Mouse (Mus musculus) layer of hippocampus, postnatal 10 days (tissue): ENCODE results near the gene Cdc6. TPM values are rescaled to one million over a fixed set of nuclear protein-coding genes. Genes with fewer than 3 reads are reported as not detected.

Experiments used
- DNase-seq, 2 experiments: peaks; one replicate each; pipeline ENCODE4 v3.0.0; 2021; ENCODE audit warnings: low spot score in 2 of 2
- total RNA-seq, 2 experiments: library from RNA; stranded (reverse); gene quantifications; 2 replicates each; pipeline ENCODE4 v1.2.3; 2021

The Cdc6 gene
- total RNA-seq, 2 experiments from 2014 or later = 1.1 to 2.2 TPM

DNA sequence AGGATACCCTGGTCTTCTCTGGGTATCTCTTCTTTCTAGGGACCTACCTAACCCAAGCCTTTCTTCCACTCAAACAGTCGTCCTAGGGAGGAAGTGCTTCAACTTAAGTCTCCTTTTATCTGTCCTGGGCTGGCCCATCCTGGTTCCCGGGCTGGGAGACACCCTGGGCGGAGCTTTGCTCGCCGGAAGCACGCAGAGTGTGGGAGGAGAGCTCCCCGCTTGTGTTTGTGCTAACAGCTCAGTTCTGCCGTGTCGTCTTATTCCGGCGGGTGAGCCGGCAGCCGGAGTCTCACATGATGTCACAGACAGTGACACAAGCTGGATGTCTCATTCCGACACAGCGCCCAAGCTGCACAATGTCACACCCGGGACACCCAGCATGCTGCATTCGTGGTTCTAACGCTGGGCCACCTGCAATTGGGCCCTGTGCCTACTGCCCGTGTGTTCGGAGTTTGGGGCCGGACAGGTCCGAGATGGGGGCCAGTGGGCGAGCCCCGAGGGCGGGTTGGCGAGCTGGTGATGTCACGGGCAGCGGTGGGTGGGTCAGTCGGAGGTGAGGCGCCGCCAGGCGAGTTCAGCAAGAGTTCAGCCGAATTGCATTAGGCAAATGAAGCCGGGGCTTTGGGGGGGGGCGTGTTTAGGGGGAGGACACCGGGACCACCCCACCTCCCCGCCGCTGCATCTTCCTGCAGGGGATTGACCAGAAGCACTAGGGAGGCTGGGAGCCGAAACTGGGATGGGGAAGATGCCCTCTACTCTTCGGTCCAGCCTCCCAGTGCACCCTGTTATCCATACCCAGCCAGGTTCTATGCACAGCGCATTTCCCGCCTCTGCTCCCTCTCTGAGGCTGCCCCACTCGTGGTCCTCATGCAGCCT is 52.1 kb downstream of the Cdc6 start:
- DNase-seq = peak in 1 of 2 experiments; percentile 64

DNA sequence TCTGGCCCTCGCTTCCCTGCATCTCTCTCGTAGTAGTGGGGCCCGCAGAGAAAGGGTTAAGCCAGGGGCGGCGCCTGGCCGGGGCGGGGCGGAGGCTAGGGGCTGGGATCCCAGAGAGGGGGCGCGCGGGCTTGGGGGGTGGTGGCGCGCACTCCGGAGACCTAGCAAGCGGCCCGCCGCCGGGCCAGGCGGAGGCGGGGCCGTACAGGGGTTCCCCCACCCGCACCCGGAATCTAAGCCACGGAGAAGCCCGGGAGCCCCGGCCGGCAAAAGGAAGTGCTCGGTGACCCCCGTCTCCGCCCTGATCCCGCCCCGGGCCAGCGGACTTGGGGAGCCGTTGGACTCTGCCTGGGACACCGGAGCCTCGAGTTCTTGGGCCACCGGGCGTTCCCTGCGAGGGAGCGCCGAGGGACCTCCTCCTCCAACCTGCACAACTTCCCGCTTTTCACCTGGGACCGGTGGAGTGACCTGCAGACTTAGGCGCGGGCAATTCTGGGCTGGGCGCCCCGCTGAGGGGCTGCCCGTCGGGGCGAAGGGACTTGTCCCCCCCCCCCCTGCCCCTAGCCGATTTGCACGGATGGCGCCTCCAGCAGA is 52.8 kb downstream of the Cdc6 start:
- DNase-seq = peak in 1 of 2 experiments; percentile 68

DNA sequence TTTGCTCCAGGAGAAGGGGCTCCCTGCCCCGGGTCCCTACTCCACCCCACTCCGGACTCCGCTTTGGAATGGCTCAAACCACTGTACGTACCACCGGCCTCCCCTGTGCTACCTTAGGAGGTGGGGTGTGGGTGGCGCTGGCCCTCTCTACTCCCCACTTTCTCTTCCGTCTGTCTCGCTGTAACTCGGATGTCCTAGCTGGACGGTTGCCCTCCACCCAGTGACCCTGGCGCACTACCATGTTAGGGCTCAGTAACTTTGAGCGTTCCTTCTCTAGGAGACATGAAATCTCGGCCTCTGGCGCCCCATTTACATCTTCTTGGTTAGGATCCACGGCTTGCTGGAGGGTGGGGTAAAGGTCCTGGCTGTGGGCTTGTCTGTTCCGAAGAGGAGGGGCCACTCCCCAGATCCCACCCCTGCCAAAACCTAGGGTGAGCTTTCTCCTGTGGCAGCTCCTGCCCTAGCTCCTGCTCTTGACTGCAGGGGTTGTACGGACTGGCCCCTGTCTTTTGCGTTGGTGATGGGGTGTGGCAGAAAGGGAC is 53.5 kb downstream of the Cdc6 start:
- DNase-seq = no peak

DNA sequence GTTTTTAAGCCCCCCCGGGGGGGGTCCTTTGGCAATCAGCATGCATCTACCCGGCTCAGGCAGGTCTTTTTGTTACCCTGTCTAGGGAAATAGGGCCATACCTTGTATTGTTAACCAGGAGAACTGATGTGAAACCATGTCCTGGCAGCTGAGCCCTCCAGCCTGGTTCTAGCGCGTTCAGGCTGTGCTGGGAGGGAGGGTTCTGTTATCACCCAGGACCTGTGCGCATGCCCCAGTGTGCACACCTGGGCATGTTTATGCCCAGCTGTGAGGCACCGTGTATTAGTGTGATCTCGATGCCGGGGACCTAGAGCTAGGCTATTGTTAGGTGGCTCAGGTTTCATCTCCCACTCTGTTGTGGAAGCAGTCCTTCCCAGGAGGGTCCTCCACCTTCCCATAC is 54.2 kb downstream of the Cdc6 start:
- no peak for DNase-seq

DNA sequence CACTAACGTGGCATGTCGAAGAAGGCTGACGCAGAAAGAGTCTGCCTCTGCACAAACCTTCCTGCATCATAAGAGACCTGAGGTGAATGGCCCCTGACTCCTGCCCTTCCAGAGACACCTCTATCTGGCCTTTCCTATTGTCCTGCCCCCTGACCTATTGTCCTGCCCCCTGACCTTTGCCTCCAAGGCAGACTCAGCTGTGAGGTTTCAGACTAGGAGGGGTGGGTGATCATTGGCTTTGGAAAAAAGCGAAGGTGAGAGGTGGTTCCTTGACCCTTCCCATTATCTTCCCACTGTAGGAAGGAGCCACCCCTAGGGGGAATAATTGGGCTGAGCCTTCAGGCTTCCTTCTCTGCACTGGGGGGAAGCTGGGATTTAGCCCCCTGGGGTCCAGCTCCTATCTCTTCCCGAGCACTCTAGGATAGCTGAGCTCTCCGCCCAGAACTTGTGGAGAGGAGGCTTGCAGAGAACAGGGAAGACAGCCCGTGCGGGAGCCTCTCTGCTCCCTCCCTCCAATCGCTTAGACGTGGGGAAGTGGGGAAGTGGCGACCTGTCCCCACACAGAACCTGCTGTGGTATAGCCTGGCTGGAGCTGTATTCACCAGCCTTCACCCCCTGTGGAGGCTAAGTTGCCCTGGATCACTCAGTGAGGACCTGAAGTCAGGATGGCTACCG is 55.0 kb downstream of the Cdc6 start:
- no peak for DNase-seq

DNA sequence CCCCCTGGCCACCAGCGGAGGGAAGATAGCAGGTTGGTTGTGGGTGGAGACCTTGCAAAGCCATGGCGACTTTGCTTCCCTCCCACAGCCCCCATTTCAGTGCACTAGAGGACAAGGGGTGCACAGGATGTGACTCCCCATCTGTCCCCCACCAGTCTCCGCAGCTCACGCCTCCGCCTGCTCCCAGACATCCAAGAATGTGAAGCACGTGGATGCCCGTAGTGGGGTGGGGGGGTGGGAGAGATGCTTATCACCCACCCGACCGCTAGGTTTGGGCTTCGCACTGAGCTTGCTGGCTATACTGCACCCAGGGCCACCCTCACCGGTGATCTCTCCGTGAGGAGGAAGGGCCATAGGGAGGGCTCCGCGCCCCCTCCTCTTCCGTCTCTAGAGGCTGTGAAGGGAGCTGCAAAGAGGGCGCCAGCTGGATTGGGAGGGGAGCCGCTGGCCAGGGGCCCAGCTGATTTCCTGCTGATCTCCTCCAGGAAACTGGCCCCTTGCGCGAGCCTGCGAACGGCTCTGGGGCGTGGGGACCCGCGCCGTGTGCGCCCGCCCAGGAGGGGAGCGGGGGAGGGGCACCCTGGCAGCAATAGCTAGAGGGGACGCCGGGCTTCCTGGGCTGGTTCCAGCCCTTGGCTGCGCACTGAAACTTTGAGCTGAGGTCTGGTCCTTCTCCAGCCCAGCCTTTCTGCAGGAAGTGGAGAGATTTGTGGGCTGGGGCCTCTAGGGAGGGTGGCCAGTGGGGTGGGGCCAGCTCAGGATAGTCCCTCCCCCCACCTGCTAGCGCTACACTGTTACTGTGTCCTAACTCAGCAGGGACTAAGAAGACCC is 55.8 kb downstream of the Cdc6 start:
- DNase-seq = peak; percentile 69 to 83

DNA sequence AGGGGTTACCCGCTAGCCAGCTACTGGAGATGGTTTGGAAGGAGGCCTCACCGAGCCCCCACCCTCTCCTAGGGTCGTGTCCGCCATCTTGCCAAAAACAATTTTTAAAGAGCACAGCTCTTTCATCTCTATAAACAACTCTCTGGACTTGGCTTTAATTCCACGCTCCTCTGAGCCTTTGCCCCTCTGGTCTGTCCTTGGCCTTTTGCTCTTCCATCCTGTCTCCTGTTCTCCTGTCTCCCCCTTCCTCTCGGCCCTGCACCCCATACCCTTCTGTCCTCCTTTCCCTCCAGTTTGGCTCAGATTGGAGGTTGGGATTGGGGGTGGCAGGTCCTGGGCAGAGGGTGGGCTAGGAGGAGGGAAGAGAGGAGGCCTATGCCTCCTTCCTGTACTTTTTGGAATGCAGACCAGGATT is 56.6 kb downstream of the Cdc6 start:
- no peak for DNase-seq

DNA sequence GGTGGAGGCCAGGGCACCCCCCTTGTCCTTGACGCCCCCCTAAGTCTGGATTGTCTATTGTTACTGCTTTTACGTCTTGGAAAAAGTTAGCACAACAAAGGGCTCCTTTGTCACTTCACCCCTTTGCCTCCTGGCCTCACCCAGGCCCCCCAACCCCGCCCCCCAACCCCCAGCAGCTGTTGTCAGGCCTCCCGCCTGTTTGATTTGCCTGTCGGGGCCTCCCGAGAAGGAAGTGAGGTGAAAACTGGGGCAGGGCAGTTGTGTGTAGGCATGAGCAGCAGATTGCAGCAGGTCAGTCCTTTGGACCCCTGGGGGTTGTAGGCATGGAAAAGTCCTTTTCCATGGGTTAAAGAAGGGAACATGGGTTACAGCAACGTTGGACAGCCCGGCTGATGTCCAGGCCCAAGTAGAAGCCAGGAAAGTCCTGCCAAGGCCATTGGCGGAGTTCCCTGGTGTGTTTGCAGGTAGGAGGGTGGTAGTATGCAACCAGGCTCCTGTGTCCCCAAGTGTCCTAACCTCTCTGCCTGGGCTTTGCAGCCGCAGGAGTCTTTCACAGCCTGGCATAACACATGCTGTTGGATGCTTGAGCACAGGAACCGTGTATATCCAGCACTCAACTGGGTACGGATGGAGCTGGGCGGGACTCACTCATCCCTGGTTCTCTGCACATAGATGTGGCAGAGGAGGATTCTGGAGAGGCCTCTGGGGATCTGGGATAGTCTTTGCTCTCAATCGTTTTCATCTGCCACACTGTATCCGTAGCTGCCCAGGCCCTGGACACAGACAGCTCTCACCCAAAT is 57.2 kb downstream of the Cdc6 start:
- DNase-seq = peak in 1 of 2 experiments; percentile 39

DNA sequence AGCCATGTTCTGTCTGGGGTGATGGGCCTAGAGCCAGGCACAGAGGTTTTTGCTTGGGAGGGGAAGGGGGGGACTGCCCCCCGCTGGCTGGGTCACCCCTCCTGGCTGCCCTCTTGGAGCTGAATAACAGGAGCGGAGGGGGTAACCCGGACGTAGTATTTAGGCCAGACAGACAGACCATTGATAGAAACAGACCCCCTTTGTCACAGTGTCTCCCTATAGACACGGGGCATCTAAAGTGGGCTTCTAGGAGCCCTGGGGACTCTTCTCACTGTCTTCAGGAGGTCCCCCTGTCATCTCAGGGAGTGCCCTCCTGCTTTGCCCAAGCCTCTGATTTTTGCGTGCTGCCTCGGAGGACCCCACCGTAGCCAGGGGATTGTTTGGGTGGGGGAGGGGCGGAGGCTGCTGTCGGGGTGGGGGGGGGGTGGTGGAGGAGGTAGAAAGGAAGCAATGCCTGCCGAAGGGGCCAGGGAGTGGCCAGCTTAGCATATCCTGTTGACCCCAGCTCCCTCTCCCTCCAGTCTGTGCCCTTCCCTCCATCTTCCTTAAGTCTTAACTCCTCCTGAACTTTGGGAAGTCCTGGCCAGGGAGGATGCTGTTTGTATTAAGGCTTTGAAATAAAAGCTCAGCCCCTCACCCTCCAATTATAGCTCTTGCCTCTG is 57.9 kb downstream of the Cdc6 start:
- DNase-seq = no peak

DNA sequence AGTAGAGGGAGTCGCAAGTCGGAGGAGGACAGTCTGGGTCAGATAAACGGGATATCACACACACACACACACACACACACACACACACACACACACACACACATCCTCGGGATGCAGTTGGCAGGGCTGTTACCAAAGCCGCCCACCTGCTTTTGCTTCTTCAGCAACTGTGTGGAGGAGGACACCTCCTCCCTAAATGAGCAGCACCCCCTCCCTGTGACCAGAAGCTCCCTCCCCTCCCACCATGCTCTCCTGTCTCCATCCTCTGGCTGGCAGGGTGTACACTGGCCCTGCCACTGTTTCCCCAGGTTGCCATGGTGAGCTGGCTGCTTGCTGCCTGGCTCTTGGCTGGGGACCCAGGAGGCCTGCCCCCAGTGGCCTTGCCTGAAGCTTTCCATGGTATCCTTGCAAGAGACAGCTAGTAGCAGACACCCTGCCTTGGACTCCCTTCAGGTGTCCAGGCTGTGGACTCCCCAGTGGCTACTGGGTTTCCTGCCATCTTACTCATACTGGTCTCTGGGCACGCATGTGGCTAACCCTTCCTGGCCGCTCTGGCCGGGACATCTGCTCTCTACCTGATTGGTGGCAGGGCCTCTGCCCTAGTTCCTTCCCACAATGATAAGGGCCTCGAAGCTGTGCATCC is 59.0 kb downstream of the Cdc6 start:
- DNase-seq = peak; percentile 81 to 86

DNA sequence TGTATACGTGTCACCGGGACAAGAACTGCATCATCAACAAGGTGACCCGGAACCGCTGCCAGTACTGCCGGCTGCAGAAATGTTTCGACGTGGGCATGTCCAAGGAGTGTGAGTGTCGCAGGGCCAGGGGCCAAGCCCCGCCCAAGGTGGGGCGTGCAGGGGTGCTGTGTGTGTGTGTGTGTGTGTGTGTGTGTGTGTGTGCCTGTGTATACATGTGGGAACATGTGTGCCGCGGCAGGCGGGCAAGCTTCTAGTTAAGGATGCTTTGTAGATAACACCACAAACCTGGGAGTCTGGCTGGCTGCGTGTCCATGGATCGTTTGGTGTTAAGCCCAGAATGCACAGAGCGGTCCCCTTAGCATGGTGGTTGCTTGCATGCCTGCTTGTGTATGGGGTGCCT is 60.5 kb downstream of the Cdc6 start:
- no peak for DNase-seq

DNA sequence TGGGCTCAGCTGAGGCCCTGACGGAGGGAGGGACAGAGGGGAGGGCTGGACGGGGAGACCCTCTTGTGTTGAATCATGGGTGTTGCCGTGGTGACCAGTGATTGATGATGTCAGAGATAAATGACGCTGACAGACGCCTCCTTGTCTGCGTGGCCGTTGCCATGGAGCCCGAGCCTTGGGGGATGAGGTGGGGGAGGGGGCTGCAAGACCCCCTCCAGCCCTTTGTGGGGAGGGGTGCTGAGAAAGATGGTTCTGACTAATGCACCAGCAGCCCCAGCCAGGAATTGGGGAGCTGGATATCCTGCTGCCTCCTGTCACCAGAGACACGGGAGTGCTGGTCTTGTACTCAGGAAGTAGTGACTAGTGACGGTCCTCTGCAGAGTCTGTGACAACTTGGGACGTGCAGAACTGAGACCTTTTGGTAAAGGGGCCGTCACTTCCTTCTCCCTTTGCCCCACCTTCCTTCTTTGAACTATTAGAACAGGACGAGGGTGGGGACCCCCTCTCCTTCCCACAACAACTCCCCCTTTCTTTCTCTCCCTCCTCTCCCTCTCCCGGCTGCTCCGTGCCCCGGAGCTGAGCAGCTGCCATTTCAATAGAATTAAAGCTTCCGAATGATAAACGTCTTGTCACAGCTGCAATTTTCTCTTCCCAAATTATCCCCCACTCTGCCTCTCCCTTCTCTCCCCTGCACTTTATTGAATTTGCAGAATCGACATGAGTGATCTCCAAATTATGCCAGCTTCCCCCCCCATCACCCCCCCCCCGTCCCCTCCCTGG is 61.3 kb downstream of the Cdc6 start:
- no peak for DNase-seq

DNA sequence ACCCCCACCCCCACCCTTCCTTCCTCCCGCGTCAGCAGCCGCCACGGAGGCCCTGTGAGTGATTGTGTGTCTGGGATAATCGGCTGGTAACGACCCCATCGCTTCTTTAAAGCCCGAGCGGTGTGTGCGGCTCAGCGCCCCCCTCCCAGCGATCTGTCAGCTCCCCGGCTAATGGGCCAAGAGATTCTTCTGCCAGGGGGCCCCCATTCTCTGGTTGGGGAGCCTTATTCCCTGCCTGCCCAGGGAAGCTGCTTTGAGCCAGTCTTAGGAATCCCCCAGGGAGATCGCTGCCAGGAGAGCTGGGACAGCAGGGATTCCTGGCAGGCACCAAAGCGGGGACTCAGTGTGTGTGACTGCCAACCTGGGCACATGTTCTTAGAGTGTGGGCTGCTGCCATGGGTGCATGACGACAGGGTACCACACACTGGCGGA is 61.9 kb downstream of the Cdc6 start:
- peak; percentile 78 to 82 for DNase-seq

DNA sequence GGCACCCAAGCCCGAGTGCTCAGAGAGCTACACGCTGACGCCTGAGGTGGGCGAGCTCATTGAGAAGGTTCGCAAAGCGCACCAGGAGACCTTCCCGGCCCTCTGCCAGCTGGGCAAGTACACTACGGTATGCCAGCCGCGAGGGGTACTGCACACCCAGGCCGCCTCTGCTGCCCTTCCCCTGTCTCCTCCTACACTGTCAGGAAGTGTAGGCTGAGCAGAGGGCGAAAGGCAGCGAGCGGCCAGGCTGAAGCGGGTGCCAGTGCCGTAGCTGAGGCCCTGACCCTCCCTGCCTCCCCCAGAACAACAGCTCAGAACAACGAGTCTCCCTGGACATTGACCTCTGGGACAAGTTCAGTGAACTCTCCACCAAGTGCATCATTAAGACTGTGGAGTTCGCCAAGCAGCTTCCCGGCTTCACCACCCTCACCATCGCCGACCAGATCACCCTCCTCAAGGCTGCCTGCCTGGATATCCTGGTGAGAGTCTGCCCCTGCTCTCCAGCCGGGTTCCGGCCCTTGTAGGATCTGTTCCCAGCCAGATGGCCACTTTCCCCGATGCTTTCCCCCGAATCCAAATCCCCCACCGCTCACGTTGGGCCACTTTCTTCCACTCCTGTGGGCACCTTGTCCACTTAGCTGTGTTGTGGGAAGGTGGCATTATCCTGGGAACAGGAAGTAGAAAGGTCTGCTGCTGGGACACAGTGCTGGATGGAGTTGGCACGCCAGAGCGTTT is 62.8 kb downstream of the Cdc6 start:
- DNase-seq = peak; percentile 27 to 45

DNA sequence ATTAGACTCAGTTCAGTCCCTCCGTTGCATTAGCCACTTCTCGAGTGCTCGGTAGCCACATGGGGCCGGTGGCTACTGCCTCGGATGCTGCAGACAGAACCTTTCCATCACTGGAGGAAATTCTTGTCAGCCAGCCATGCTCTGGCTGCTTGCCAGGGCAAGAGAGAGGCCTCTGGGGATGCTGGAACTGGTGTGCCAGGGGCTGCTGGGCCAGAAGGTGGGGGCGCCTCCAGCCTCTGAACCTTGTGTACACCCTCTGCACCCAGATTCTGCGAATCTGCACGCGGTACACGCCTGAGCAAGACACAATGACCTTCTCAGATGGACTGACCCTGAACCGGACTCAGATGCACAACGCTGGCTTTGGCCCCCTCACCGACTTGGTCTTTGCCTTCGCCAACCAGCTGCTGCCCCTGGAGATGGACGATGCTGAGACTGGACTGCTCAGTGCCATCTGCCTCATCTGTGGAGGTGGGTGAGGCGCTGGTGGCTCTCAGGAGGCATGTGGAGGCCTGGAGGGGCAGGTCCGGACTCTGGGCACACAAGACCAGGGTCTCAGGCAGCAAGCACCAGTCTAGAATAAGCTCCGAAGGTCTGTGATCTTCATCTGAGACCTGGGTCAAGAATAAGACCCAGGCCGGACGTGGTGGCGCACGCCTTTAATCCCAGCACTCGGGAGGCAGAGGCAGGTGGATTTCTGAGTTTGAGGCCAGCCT is 63.9 kb downstream of the Cdc6 start:
- DNase-seq = peak; percentile 76 to 79

DNA sequence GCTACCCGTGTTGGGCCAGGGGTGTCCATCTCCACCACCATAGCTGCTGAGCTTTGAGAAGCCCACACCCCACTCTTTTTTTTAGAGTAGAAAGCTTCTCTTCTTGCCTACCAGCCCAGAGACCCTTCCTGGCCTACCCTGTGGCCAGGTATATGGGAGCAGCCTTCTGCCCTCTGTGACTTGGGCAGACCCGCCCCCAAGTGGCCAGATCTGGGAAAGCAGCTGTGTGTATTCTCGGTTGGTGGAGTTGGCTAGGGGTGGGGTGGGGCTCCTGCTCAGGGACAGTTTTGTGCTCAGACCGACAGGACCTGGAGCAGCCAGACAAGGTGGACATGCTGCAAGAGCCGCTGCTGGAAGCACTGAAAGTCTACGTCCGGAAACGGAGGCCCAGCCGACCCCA is 64.6 kb downstream of the Cdc6 start:
- peak; percentile 88 to 91 for DNase-seq

DNA sequence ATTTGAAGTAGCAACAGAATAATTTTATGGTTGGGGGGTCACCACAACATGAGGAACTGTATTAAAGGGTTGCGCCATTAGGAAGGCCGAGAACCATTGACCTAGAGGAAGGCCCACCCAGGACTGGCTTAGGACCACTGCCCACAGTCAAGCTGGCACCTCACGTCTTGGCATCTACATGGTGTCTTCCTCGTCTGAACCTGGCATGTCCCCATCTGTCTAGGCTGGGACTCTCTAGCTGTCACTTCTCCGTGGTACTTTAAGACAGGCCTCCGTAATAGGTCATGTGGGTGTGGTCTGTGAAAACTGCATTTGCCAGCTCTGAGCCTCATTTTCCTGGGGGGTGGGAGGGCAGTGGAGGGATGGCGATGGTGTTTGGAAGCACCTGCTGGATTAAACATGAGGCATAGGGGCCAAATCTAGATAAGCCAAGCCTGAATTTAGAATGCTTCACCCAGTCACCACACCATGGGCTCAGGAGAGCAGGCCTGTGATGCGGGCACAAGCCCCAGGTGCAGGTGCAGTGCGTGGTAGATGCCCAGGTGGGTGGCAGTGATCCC is 65.3 kb downstream of the Cdc6 start:
- DNase-seq = no peak
